Mouse (Mus musculus) kidney, embryonic 14.5 days (tissue): ENCODE measurements around the gene Asic2. TPM values are rescaled to one million over a fixed set of nuclear protein-coding genes. Genes with fewer than 3 reads are reported as not detected.

ENCODE experiments used
- ATAC-seq: fragments of 200-750 bp; cut with Nextera tagmentation; 2 replicates; pipeline ENCODE4 v1.8.0; 2017; ENCODE audit warnings: moderate number of reproducible peaks, mild to moderate bottlenecking, moderate TSS enrichment, moderate library complexity; ENCODE audit not compliant: low FRiP score, low TSS enrichment
- H3K27ac ChIP-seq: fragments of 300-500 bp; sonication (generic); 2 replicates; pipeline ENCODE4 v1.5.1; 2014; ENCODE audit warnings: low read depth, mild to moderate bottlenecking, low read length, moderate library complexity, mixed read lengths
- H3K27me3 ChIP-seq: fragments of 300-500 bp; sonication (generic); 2 replicates; pipeline ENCODE4 v1.6.1; 2014; ENCODE audit warnings: mild to moderate bottlenecking, low read length; ENCODE audit not compliant: control insufficient read depth, insufficient read depth
- H3K36me3 ChIP-seq: fragments of 300-500 bp; sonication (generic); 2 replicates; pipeline ENCODE4 v1.6.1; 2014; ENCODE audit warnings: low read length, mixed read lengths; ENCODE audit not compliant: control insufficient read depth, insufficient read depth
- H3K4me1 ChIP-seq: fragments of 300-500 bp; sonication (generic); 2 replicates; pipeline ENCODE4 v1.6.1; 2014; ENCODE audit warnings: low read length, mixed read lengths; ENCODE audit not compliant: control insufficient read depth, insufficient read depth
- H3K4me2 ChIP-seq: fragments of 300-500 bp; sonication (generic); replicated peaks from 2 replicates; pipeline ENCODE4 v1.6.1; 2014; ENCODE audit warnings: low read depth, mild to moderate bottlenecking, low read length
- H3K4me3 ChIP-seq: fragments of 300-500 bp; sonication (generic); 2 replicates; pipeline ENCODE4 v1.5.1; 2014; ENCODE audit warnings: mild to moderate bottlenecking, low read length
- H3K9ac ChIP-seq: fragments of 300-500 bp; sonication (generic); 2 replicates; pipeline ENCODE4 v1.6.1; 2014; ENCODE audit warnings: low read depth, mild to moderate bottlenecking, low read length, moderate library complexity
- H3K9me3 ChIP-seq: fragments of 300-500 bp; sonication (generic); 2 replicates; pipeline ENCODE4 v1.6.1; 2016; ENCODE audit warnings: low read length; ENCODE audit not compliant: control insufficient read depth
- WGBS: fragments of 180-500 bp; shearing (Covaris S2); extraction: QIAGEN DNeasy Blood & Tissue Kit; methylation state at CpG from one replicate; pipeline ENCODE4 v1.1.7; 2014; 5-methylcytosine and 5-hydroxymethylcytosine counted together
- polyA plus RNA-seq: library from polyadenylated mRNA; unstranded; fragments of >200 nt; fragmentation: Nextera tagmentation; extraction: Ambion mirVana; gene quantifications from 2 replicates; pipeline ENCODE4 v1.2.1, GENCODE M21; 2014

Asic2 gene
- polyA plus RNA-seq, 1 experiment from 2014 or later = 3.4 TPM

DNA sequence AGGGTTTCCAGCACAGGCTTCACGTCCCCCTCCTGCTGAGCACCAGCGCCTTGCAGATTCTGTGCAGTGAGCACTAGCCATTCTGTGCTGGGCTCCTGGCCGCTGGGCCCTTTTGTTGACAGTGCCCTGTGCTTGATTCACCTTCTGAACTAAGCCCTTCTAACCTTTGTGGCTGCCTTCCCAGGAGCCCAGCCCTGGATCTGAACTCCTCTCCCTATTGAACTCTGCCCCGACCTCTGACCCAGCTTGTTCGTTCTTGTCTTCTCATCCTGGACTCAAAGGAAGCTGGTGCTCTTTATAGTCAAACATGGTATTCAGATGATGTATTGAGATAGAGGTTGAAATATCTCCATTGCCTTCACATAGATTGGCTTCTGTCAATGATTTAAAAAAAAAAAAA lies 1120.1 kb downstream of the Asic2 start:
- no peaks in the 10 kb centered on the region for H3K27me3 ChIP-seq
- no peaks in the 10 kb centered on the region for H3K36me3 ChIP-seq
- H3K4me3 ChIP-seq = no peak overlapping the region
- no peak overlapping the region for H3K27ac ChIP-seq
- 58% methylated on average over 5 of the region's 5 CpGs for WGBS
- no peaks in the 10 kb centered on the region for H3K4me1 ChIP-seq
- no peak overlapping the region for H3K4me2 ChIP-seq
- no peaks in the 10 kb centered on the region for H3K9me3 ChIP-seq
- no peak overlapping the region for H3K9ac ChIP-seq
- ATAC-seq = no peak

DNA sequence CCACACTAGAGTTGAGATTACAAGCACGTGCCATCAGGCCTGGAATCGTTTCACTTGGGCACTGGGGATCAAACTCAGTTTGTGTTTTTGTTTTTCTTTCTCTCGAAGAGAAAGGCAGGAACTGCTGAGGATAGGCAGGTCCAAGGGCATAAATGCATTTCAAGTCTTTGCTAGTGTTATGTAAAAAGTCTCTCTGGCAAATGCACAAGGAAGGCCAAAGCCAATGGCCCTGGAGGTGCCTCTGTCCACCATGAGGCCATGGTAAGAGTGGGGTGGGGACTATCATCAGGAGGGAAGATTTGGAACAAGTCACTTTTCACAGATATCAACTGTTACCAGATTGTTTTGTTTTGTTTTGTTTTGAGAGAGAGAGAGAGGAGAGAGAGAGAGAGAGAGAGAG lies 1122.1 kb downstream of the Asic2 start:
- Histone ChIP-seq H3K4me3 (no peak overlapping the region), H3K27me3 (no peaks in the 10 kb centered on the region), H3K9ac (no peak overlapping the region), H3K27ac (no peak overlapping the region), H3K9me3 (no peaks in the 10 kb centered on the region), H3K4me1 (no peaks in the 10 kb centered on the region), H3K36me3 (no peaks in the 10 kb centered on the region), H3K4me2 (no peak overlapping the region)
- 20% methylated on average over 3 of the region's 3 CpGs for WGBS
- no peak for ATAC-seq

DNA sequence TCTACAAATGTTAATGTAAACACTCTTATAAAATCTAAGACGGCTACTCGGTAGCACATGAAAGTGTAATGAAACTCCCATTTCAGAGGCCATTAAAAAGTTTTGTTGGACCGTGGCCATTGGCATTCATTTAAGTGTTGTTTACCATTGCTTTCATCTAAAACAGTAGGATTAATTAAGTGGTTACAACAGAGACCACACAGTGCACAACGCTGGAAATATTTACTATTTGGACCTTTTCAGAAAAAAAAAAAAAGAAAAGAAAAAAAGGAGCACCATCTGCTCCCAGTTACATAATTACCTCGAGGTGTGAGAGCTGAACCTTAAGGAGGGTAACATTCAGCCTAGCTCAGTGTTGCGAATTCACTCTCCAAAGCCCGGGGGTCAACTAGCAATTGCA lies 1122.8 kb downstream of the Asic2 start:
- Histone ChIP-seq H3K4me2 (no peak overlapping the region), H3K4me1 (no peaks in the 10 kb centered on the region), H3K9ac (no peak overlapping the region), H3K27me3 (no peaks in the 10 kb centered on the region), H3K36me3 (no peaks in the 10 kb centered on the region), H3K4me3 (no peak overlapping the region), H3K9me3 (no peaks in the 10 kb centered on the region), H3K27ac (no peak overlapping the region)
- 43% methylated on average over 7 of the region's 7 CpGs for WGBS
- no peak for ATAC-seq

DNA sequence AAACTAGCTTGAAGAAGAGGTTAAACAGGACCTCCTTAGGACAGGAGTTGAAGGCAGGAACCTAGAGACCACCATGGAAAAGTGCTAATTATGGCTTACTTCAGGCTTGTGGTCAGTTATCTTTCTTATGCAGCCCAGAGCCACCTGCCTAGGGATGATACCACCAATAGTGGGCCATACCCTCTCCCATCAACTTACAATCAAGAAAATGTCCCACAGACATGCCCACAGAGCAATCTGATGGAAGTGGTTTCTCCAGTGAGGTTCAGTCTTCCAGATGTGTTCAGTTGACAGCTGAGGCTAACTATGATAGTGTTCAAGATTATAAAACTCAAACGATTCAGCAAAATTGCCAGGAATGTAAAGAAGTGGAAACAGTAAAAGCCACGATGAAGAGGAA lies 1124.8 kb downstream of the Asic2 start:
- no peak for ATAC-seq
- 87% methylated on average over 2 of the region's 2 CpGs for WGBS
- H3K4me3 ChIP-seq = no peak overlapping the region
- no peaks in the 10 kb centered on the region for H3K4me1 ChIP-seq
- H3K9me3 ChIP-seq = no peaks in the 10 kb centered on the region
- no peaks in the 10 kb centered on the region for H3K27me3 ChIP-seq
- no peak overlapping the region for H3K9ac ChIP-seq
- no peak overlapping the region for H3K4me2 ChIP-seq
- H3K36me3 ChIP-seq = no peaks in the 10 kb centered on the region
- H3K27ac ChIP-seq = no peak overlapping the region

DNA sequence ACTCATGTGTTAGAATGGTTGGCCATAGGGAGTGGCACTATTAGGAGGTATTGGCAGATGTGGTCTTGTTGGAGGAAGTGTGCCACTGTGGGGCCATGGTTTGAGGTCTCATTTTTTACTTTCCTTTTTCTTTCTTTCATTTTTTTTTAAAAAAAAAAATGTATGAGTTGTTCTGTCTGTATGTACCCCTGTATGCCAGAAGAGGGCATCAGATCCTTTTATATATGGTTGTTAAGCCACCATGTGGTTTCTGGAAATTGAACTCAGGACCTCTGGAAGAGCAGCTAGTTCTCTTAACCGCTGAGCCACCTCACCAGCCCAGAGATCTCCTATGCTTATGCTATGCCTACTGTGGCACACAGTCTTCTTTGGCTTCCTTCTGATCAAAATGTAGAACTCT lies 1129.5 kb downstream of the Asic2 start:
- WGBS = 71% methylated on average over 1 of the region's 1 CpGs
- no peak for ATAC-seq

DNA sequence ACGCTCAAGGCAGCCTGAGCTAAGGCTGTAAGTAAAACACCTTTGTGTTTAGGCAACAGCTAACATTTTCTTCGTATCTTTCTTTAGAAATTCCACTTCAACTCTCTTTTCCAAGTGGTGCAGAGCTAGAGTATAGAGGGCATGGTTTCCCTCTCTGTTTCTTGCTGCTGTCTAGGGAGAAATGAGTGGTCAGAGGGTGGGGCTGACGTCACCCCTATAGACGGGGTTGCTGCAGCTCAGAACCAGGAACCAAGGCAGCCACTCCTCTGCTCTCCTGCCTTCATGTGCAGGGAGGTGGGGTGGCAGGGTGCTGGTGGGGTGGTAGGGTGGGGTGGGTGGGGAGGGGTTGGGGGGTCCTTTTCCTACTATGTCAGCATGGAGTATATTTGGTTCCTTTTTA lies 1132.4 kb downstream of the Asic2 start:
- Histone ChIP-seq H3K36me3 (no peaks in the 10 kb centered on the region), H3K4me1 (no peaks in the 10 kb centered on the region), H3K9ac (no peak overlapping the region), H3K27ac (no peak overlapping the region), H3K4me2 (no peak overlapping the region), H3K4me3 (no peak overlapping the region), H3K9me3 (no peaks in the 10 kb centered on the region), H3K27me3 (no peaks in the 10 kb centered on the region)
- 69% methylated on average over 4 of the region's 4 CpGs for WGBS
- ATAC-seq = no peak

More for the DNA sequence above, 1129.5 kb downstream of the Asic2 start:
- Histone ChIP-seq H3K36me3 (no peaks in the 10 kb centered on the region), H3K4me2 (no peak overlapping the region), H3K4me1 (no peaks in the 10 kb centered on the region), H3K27me3 (no peaks in the 10 kb centered on the region), H3K4me3 (no peak overlapping the region), H3K9me3 (no peaks in the 10 kb centered on the region), H3K27ac (no peak overlapping the region), H3K9ac (no peak overlapping the region)

DNA sequence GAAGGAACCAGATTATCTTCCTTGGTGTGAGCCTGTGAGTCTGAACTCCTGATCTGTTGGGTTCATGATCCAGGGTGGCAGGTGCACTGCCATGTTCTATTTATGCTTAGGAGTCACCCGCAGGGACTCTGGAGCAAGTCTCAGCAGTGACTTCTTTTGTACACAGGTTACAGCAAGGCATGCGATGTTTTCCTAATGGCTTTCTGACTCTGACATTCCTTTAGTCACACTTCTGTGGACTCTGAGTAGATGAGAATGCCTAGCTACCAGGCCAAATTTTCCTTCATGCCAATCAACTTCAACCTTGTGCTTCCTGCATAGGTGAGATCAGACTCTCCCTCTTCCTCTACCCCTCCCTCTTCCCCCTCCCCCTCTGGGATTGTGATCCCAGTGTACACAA lies 1132.9 kb downstream of the Asic2 start:
- Histone ChIP-seq H3K9ac (no peak overlapping the region), H3K9me3 (no peaks in the 10 kb centered on the region), H3K4me1 (no peaks in the 10 kb centered on the region), H3K4me3 (no peak overlapping the region), H3K36me3 (no peaks in the 10 kb centered on the region), H3K27ac (no peak overlapping the region), H3K27me3 (no peaks in the 10 kb centered on the region), H3K4me2 (no peak overlapping the region)
- 82% methylated on average over 2 of the region's 2 CpGs for whole genome bisulfite sequencing
- no peak for ATAC-seq

Other genes starting within 250 kb of the Asic2 start
- gene 5530401A14Rik, start 107.8 kb downstream of the Asic2 start, polyA plus RNA-seq = not detected in 2 replicates
- 0.92 and 2.7 TPM in 2 replicates for gene Ccl2, start 67.1 kb upstream of the Asic2 start, polyA plus RNA-seq
- not detected in 2 replicates for gene Gm17268, start 70.1 kb upstream of the Asic2 start, polyA plus RNA-seq
- gene Ccl7, start 77.3 kb upstream of the Asic2 start, polyA plus RNA-seq = 0.74 and 0.93 TPM in 2 replicates
- gene Ccl11, start 89.4 kb upstream of the Asic2 start, polyA plus RNA-seq = 9.7 and 10.4 TPM in 2 replicates
- 0.51 and 1.7 TPM in 2 replicates for gene Ccl12, start 133.4 kb upstream of the Asic2 start, polyA plus RNA-seq
- gene Ccl8, start 146.7 kb upstream of the Asic2 start, polyA plus RNA-seq = not detected in 2 replicates